Mouse (Mus musculus) right cerebral cortex, postnatal 36 days (tissue): ENCODE data around the gene Slc9a9.
A peak's percentile ranks its signal among the peaks of the same experiment; 100 is the strongest.

Source experiments
- DNase-seq, 2 experiments: peaks; one replicate each; pipeline ENCODE4 v3.0.0; 2022; ENCODE audit warnings: low spot score in 2 of 2, mixed read lengths in 1 of 2

Gene Slc9a9

GRCm38 (mm10) chr9:95073691-95074090 is 404.0 kb downstream of the Slc9a9 start:
- DNase-seq, result no peak

GRCm38 (mm10) chr9:95075856-95076255 is 406.1 kb downstream of the Slc9a9 start:
- DNase-seq, result no peak

- DNase-seq, result no peak
Observed at GRCm38 (mm10) chr9:95077938-95078337, 408.2 kb downstream of the Slc9a9 start.

GRCm38 (mm10) chr9:95078626-95079025 is 408.9 kb downstream of the Slc9a9 start:
- no peak for DNase-seq

GRCm38 (mm10) chr9:95079951-95080350 is 410.2 kb downstream of the Slc9a9 start:
- DNase-seq, result no peak

- DNase-seq, result no peak
Observed at GRCm38 (mm10) chr9:95086109-95086821, 416.6 kb downstream of the Slc9a9 start.

GRCm38 (mm10) chr9:95088221-95088620 is 418.5 kb downstream of the Slc9a9 start:
- DNase-seq, result no peak

- peak; percentile 30 to 43 for DNase-seq
Observed at GRCm38 (mm10) chr9:95089050-95089449, 419.3 kb downstream of the Slc9a9 start.

GRCm38 (mm10) chr9:95096486-95096885 is 426.8 kb downstream of the Slc9a9 start:
- no peak for DNase-seq

GRCm38 (mm10) chr9:95105768-95106167 is 436.1 kb downstream of the Slc9a9 start:
- DNase-seq, result no peak

- DNase-seq, result no peak
Observed at GRCm38 (mm10) chr9:95109799-95110198, 440.1 kb downstream of the Slc9a9 start.

- DNase-seq, result no peak
Observed at GRCm38 (mm10) chr9:95110768-95111167, 441.1 kb downstream of the Slc9a9 start.

- no peak for DNase-seq
Observed at GRCm38 (mm10) chr9:95111732-95112131, 442.0 kb downstream of the Slc9a9 start.

GRCm38 (mm10) chr9:95113157-95114135 is 443.7 kb downstream of the Slc9a9 start:
- DNase-seq, result no peak

GRCm38 (mm10) chr9:95120062-95120461 is 450.4 kb downstream of the Slc9a9 start:
- no peak for DNase-seq

GRCm38 (mm10) chr9:95121151-95121835 is 451.6 kb downstream of the Slc9a9 start:
- no peak for DNase-seq

- DNase-seq, result no peak
Observed at GRCm38 (mm10) chr9:95125683-95126082, 456.0 kb downstream of the Slc9a9 start.

- DNase-seq, result no peak
Observed at GRCm38 (mm10) chr9:95127774-95128173, 458.1 kb downstream of the Slc9a9 start.

- no peak for DNase-seq
Observed at GRCm38 (mm10) chr9:95149206-95149729, 479.6 kb downstream of the Slc9a9 start.

GRCm38 (mm10) chr9:95150096-95150495 is 480.4 kb downstream of the Slc9a9 start:
- no peak for DNase-seq

GRCm38 (mm10) chr9:95150597-95150996 is 480.9 kb downstream of the Slc9a9 start:
- DNase-seq, result no peak

- DNase-seq, result no peak
Observed at GRCm38 (mm10) chr9:95150998-95151397, 481.3 kb downstream of the Slc9a9 start.
